Mouse (Mus musculus) spleen, embryonic (tissue): ENCODE data around the gene Mia2.

Source experiments
- CTCF ChIA-PET: fragments of 350-600 bp; sonication (Branson Sonifier 250); formaldehyde crosslinking; loops from one replicate; lab custom pipeline; 2022; lab: Charles Lee

Gene Mia2

GRCm38 (mm10) chr12:59161091-59161490, 65.5 kb downstream of the Mia2 start:
- CTCF ChIA-PET, result no interaction called here

GRCm38 (mm10) chr12:59162797-59163196, 67.2 kb downstream of the Mia2 start:
- CTCF ChIA-PET, result no interaction called here

- CTCF ChIA-PET, result no interaction called here
Observed at GRCm38 (mm10) chr12:59164522-59164921, 68.9 kb downstream of the Mia2 start.

GRCm38 (mm10) chr12:59166557-59166956, 71.0 kb downstream of the Mia2 start:
- CTCF ChIA-PET, result interaction anchor here (1.1 kb wide), 1 partner anchor 9 kb away, joined by 3 read pairs; no protein-coding TSS in a partner anchor

- CTCF ChIA-PET, result no interaction called here
Observed at GRCm38 (mm10) chr12:59169935-59170334, 74.3 kb downstream of the Mia2 start.

- CTCF ChIA-PET, result interaction anchor here (0.7 kb wide), 1 partner anchor 111 kb away, joined by 3 read pairs; the partner anchor contains the start of gene Pnn
Observed at GRCm38 (mm10) chr12:59177814-59178213, 82.2 kb downstream of the Mia2 start.

- CTCF ChIA-PET, result interaction anchor here (0.6 kb wide), 1 partner anchor 11 kb away, joined by 3 read pairs; no protein-coding TSS in a partner anchor
Observed at GRCm38 (mm10) chr12:59188086-59188682, 92.6 kb downstream of the Mia2 start.

- CTCF ChIA-PET, result no interaction called here
Observed at GRCm38 (mm10) chr12:59193637-59194036, 98.0 kb downstream of the Mia2 start.

GRCm38 (mm10) chr12:59194341-59195003, 98.9 kb downstream of the Mia2 start:
- CTCF ChIA-PET, result no interaction called here

- CTCF ChIA-PET, result no interaction called here
Observed at GRCm38 (mm10) chr12:59195065-59195464, 99.5 kb downstream of the Mia2 start.

- CTCF ChIA-PET, result no interaction called here
Observed at GRCm38 (mm10) chr12:59195941-59196340, 100.3 kb downstream of the Mia2 start.

GRCm38 (mm10) chr12:59198750-59199149, 103.2 kb downstream of the Mia2 start:
- CTCF ChIA-PET, result no interaction called here

- CTCF ChIA-PET, result no interaction called here
Observed at GRCm38 (mm10) chr12:59199361-59199760, 103.8 kb downstream of the Mia2 start.

GRCm38 (mm10) chr12:59205571-59205970, 110.0 kb downstream of the Mia2 start:
- CTCF ChIA-PET, result interaction anchor here (1.2 to 1.8 kb wide), 3 partner anchors 10 to 15 kb away, joined by 3 to 4 read pairs (median 4); no protein-coding TSS in a partner anchor

GRCm38 (mm10) chr12:59206208-59206999, 110.8 kb downstream of the Mia2 start:
- CTCF ChIA-PET, result interaction anchor here (1.2 to 1.8 kb wide), 3 partner anchors 9 to 14 kb away, joined by 3 to 4 read pairs (median 4); no protein-coding TSS in a partner anchor

GRCm38 (mm10) chr12:59207000-59207390, 111.4 kb downstream of the Mia2 start:
- CTCF ChIA-PET, result interaction anchor here (1.8 kb wide), 1 partner anchor 8 kb away, joined by 4 read pairs; no protein-coding TSS in a partner anchor

- CTCF ChIA-PET, result interaction anchor here (0.6 kb wide), 1 partner anchor 150 kb away, joined by 3 read pairs; no protein-coding TSS in a partner anchor
Observed at GRCm38 (mm10) chr12:59207814-59208213, 112.2 kb downstream of the Mia2 start.

GRCm38 (mm10) chr12:59216176-59216575, 120.6 kb downstream of the Mia2 start:
- CTCF ChIA-PET, result interaction anchor here (0.5 to 1.0 kb wide), 2 partner anchors 10 to 1377 kb away, joined by 3 to 4 read pairs; no protein-coding TSS in a partner anchor

- CTCF ChIA-PET, result interaction anchor here (0.6 kb wide), 1 partner anchor 876 kb away, joined by 3 read pairs; no protein-coding TSS in a partner anchor
Observed at GRCm38 (mm10) chr12:59216676-59217266, 121.2 kb downstream of the Mia2 start.

- CTCF ChIA-PET, result interaction anchor here (0.6 kb wide), 1 partner anchor 875 kb away, joined by 3 read pairs; no protein-coding TSS in a partner anchor
Observed at GRCm38 (mm10) chr12:59217331-59217730, 121.7 kb downstream of the Mia2 start.
